Mouse (Mus musculus) ovary, adult 10 weeks (tissue): ENCODE results near the gene Gm11634. TPM values are rescaled to one million over a fixed set of nuclear protein-coding genes. Genes with fewer than 3 reads are reported as not detected.

Experiments used
- polyA plus RNA-seq: library from polyadenylated mRNA; stranded (reverse); fragments of 350-450 nt; fragmentation: Illumina TruSeq; extraction: RNeasy Lipid Tissue Mini Kit (QIAGEN cat#74804); gene quantifications from one replicate; pipeline ENCODE4 v1.2.3, GENCODE M21; 2014

Gene Gm11634
- polyA plus RNA-seq: not detected

GRCm38 (mm10) chr11:101599156-101599555 lies at the start of gene Gm11634:
TSS of gene Gm11634 (minus strand) at chr11:101599256.

GRCm38 (mm10) chr11:101626995-101627856 lies 28.2 kb upstream of the Gm11634 start, which contains the start of gene Rdm1:
TSS of gene Rdm1 (plus strand) at chr11:101627195.

GRCm38 (mm10) chr11:101582054-101583035 lies 16.7 kb downstream of the Gm11634 start, which contains the start of gene Tmem106a:
TSS of gene Tmem106a (plus strand) at chr11:101582242.

GRCm38 (mm10) chr11:101551751-101552475 lies 47.1 kb downstream of the Gm11634 start, which contains the start of the genes Brca1 and Nbr1:
TSS of gene Brca1 (minus strand) at chr11:101551955.
TSS of gene Nbr1 (plus strand) at chr11:101552149.

Other genes starting within 250 kb of the Gm11634 start
- not detected for gene G6pc, start 231.7 kb downstream of the Gm11634 start, polyA plus RNA-seq
- gene Aarsd1, start 181.6 kb downstream of the Gm11634 start, polyA plus RNA-seq: 8.1 TPM
- not detected for gene Gm27029, start 174.5 kb downstream of the Gm11634 start, polyA plus RNA-seq
- 3.1 TPM for gene Rundc1, start 174.2 kb downstream of the Gm11634 start, polyA plus RNA-seq
- gene Ptges3l, start 173.9 kb downstream of the Gm11634 start, polyA plus RNA-seq: 3.0 TPM
- gene Rpl27, start 157.0 kb downstream of the Gm11634 start, polyA plus RNA-seq: 91.3 TPM
- gene Ifi35, start 150.8 kb downstream of the Gm11634 start, polyA plus RNA-seq: 0.68 TPM
- 31.6 TPM for gene Rnd2, start 134.3 kb downstream of the Gm11634 start, polyA plus RNA-seq
- gene Vat1, start 133.0 kb downstream of the Gm11634 start, polyA plus RNA-seq: 1.8 TPM
- gene Brca1, start 47.3 kb downstream of the Gm11634 start, polyA plus RNA-seq: 24.1 TPM
- 140 TPM for gene Nbr1, start 47.1 kb downstream of the Gm11634 start, polyA plus RNA-seq
- gene Tmem106a, start 17.0 kb downstream of the Gm11634 start, polyA plus RNA-seq: 4.6 TPM
- not detected for gene Rdm1, start 27.9 kb upstream of the Gm11634 start, polyA plus RNA-seq
- gene Arl4d, start 66.3 kb upstream of the Gm11634 start, polyA plus RNA-seq: 4.6 TPM
- 31.7 TPM for gene Dhx8, start 133.7 kb upstream of the Gm11634 start, polyA plus RNA-seq
- not detected for gene Etv4, start 186.1 kb upstream of the Gm11634 start, polyA plus RNA-seq